Mouse (Mus musculus): ENCODE results near the gene Prkg1. TPM values are rescaled to one million over a fixed set of nuclear protein-coding genes. Genes with fewer than 3 reads are reported as not detected.

Prkg1 gene
- polyA plus RNA-seq, 1 experiment = 1.1 TPM

GRCm38 (mm10) chr19:31153399-31153798 is 611.4 kb downstream of the Prkg1 start:
- Histone ChIP-seq H3K9me3 (no peaks in the 10 kb centered on the region), H3K36me3 (replicated peaks; ENCODE audit: low read length) (no peaks in the 10 kb centered on the region), H3K4me1 (peaks cover 4% of the 10 kb centered on the region; the same call in 1 of the 2 replicates), H3K4me3 (replicated peaks) (no peak overlapping the region), H3K27me3 (replicated peaks) (no peaks in the 10 kb centered on the region)
- TF ChIP-seq FLI1 (IDR thresholded peaks at IDR 0.05; ENCODE audit: low read length) (no peak), GATA1 (IDR thresholded peaks at IDR 0.05; ENCODE audit: borderline replicate concordance, low read length) (no peak)

GRCm38 (mm10) chr19:31149902-31150301 is 614.9 kb downstream of the Prkg1 start:
- TF ChIP-seq FLI1 (IDR thresholded peaks at IDR 0.05; ENCODE audit: low read length) (no peak), GATA1 (IDR thresholded peaks at IDR 0.05; ENCODE audit: borderline replicate concordance, low read length) (no peak)

GRCm38 (mm10) chr19:31147457-31147856 is 617.4 kb downstream of the Prkg1 start:
- Histone ChIP-seq H3K4me3 (replicated peaks) (no peak overlapping the region), H3K27me3 (replicated peaks) (no peaks in the 10 kb centered on the region), H3K36me3 (replicated peaks; ENCODE audit: low read length) (no peaks in the 10 kb centered on the region), H3K4me1 (no peaks in the 10 kb centered on the region), H3K9me3 (no peaks in the 10 kb centered on the region)
- TF ChIP-seq FLI1 (IDR thresholded peaks at IDR 0.05; ENCODE audit: low read length) (no peak), GATA1 (IDR thresholded peaks at IDR 0.05; ENCODE audit: borderline replicate concordance, low read length) (no peak)

More at GRCm38 (mm10) chr19:31149902-31150301, 614.9 kb downstream of the Prkg1 start:
- Histone ChIP-seq H3K27me3 (replicated peaks) (no peaks in the 10 kb centered on the region), H3K36me3 (replicated peaks; ENCODE audit: low read length) (no peaks in the 10 kb centered on the region), H3K9me3 (no peaks in the 10 kb centered on the region), H3K4me3 (replicated peaks) (no peak overlapping the region), H3K4me1 (peaks cover 4% of the 10 kb centered on the region; the same call in 1 of the 2 replicates)

- no peaks in the 10 kb centered on the region for H3K4me1 ChIP-seq
- no peaks in the 10 kb centered on the region for H3K36me3 ChIP-seq (replicated peaks; ENCODE audit: low read length)
- H3K27me3 ChIP-seq (replicated peaks) = no peaks in the 10 kb centered on the region
- H3K9me3 ChIP-seq = no peaks in the 10 kb centered on the region
- H3K4me3 ChIP-seq (replicated peaks) = no peak overlapping the region
- no peak for TF ChIP-seq FLI1 (IDR thresholded peaks at IDR 0.05; ENCODE audit: low read length)
- TF ChIP-seq GATA1 (IDR thresholded peaks at IDR 0.05; ENCODE audit: borderline replicate concordance, low read length) = no peak
These were observed 618.7 kb downstream of the Prkg1 start for GRCm38 (mm10) chr19:31146156-31146555.

GRCm38 (mm10) chr19:31141905-31142304 is 622.9 kb downstream of the Prkg1 start:
- no peaks in the 10 kb centered on the region for H3K36me3 ChIP-seq (replicated peaks; ENCODE audit: low read length)
- no peaks in the 10 kb centered on the region for H3K9me3 ChIP-seq
- no peaks in the 10 kb centered on the region for H3K27me3 ChIP-seq (replicated peaks)
- no peaks in the 10 kb centered on the region for H3K4me1 ChIP-seq
- H3K4me3 ChIP-seq (replicated peaks) = no peak overlapping the region
- TF ChIP-seq FLI1 (IDR thresholded peaks at IDR 0.05; ENCODE audit: low read length) (no peak), GATA1 (IDR thresholded peaks at IDR 0.05; ENCODE audit: borderline replicate concordance, low read length) (no peak)

GRCm38 (mm10) chr19:31136316-31136715 is 628.5 kb downstream of the Prkg1 start:
- Histone ChIP-seq H3K36me3 (replicated peaks; ENCODE audit: low read length) (no peaks in the 10 kb centered on the region), H3K9me3 (no peaks in the 10 kb centered on the region), H3K4me1 (no peaks in the 10 kb centered on the region), H3K27me3 (replicated peaks) (no peaks in the 10 kb centered on the region), H3K4me3 (replicated peaks) (no peak overlapping the region)
- TF ChIP-seq FLI1 (IDR thresholded peaks at IDR 0.05; ENCODE audit: low read length) (no peak), GATA1 (IDR thresholded peaks at IDR 0.05; ENCODE audit: borderline replicate concordance, low read length) (no peak)

- no peaks in the 10 kb centered on the region for H3K4me1 ChIP-seq
- H3K4me3 ChIP-seq (replicated peaks) = no peak overlapping the region
- no peaks in the 10 kb centered on the region for H3K9me3 ChIP-seq
- TF ChIP-seq FLI1 (IDR thresholded peaks at IDR 0.05; ENCODE audit: low read length) (no peak), GATA1 (IDR thresholded peaks at IDR 0.05; ENCODE audit: borderline replicate concordance, low read length) (no peak)
- H3K27me3 ChIP-seq (replicated peaks) = no peaks in the 10 kb centered on the region
- H3K36me3 ChIP-seq (replicated peaks; ENCODE audit: low read length) = no peaks in the 10 kb centered on the region
These were observed 632.2 kb downstream of the Prkg1 start for GRCm38 (mm10) chr19:31132614-31133013.

GRCm38 (mm10) chr19:31124628-31125027 is 640.2 kb downstream of the Prkg1 start:
- Histone ChIP-seq H3K27me3 (replicated peaks) (no peaks in the 10 kb centered on the region), H3K4me3 (replicated peaks) (no peak overlapping the region), H3K36me3 (replicated peaks; ENCODE audit: low read length) (no peaks in the 10 kb centered on the region), H3K9me3 (no peaks in the 10 kb centered on the region), H3K4me1 (no peaks in the 10 kb centered on the region)
- TF ChIP-seq FLI1 (IDR thresholded peaks at IDR 0.05; ENCODE audit: low read length) (no peak), GATA1 (IDR thresholded peaks at IDR 0.05; ENCODE audit: borderline replicate concordance, low read length) (no peak)

GRCm38 (mm10) chr19:31114690-31115089 is 650.1 kb downstream of the Prkg1 start:
- no peaks in the 10 kb centered on the region for H3K27me3 ChIP-seq (replicated peaks)
- no peak overlapping the region for H3K4me3 ChIP-seq (replicated peaks)
- no peak for TF ChIP-seq GATA1 (IDR thresholded peaks at IDR 0.05; ENCODE audit: borderline replicate concordance, low read length)
- TF ChIP-seq FLI1 (IDR thresholded peaks at IDR 0.05; ENCODE audit: low read length) = no peak
- no peaks in the 10 kb centered on the region for H3K36me3 ChIP-seq (replicated peaks; ENCODE audit: low read length)
- no peaks in the 10 kb centered on the region for H3K9me3 ChIP-seq
- H3K4me1 ChIP-seq = no peaks in the 10 kb centered on the region

- H3K4me1 ChIP-seq = peaks cover 22% of the 10 kb centered on the region
- no peaks in the 10 kb centered on the region for H3K9me3 ChIP-seq
- H3K36me3 ChIP-seq (replicated peaks; ENCODE audit: low read length) = no peaks in the 10 kb centered on the region
- no peak overlapping the region for H3K4me3 ChIP-seq (replicated peaks)
- no peaks in the 10 kb centered on the region for H3K27me3 ChIP-seq (replicated peaks)
- TF ChIP-seq GATA1 (IDR thresholded peaks at IDR 0.05; ENCODE audit: borderline replicate concordance, low read length) (no peak), FLI1 (IDR thresholded peaks at IDR 0.05; ENCODE audit: low read length) (no peak)
These were observed 657.8 kb downstream of the Prkg1 start for GRCm38 (mm10) chr19:31106835-31107554.
